Mouse (Mus musculus) hindbrain, postnatal 0 days (tissue): ENCODE measurements around the gene Cdk2ap1. TPM values are rescaled to one million over a fixed set of nuclear protein-coding genes. Genes with fewer than 3 reads are reported as not detected.
"Not testable (repeated sequence)": the region's sequence is repeated elsewhere in the genome, so short reads cannot be mapped to it uniquely, and the experiment has no call there.

ENCODE experiments used
- ATAC-seq: fragments of 200-750 bp; cut with Nextera tagmentation; 2 replicates; pipeline ENCODE4 v1.8.0; 2017; ENCODE audit warnings: mild to moderate bottlenecking, moderate TSS enrichment, moderate library complexity
- DNase-seq: peaks from one replicate; pipeline ENCODE4 v3.0.0-alpha.2; 2015; ENCODE audit warnings: low spot score
- H3K27ac ChIP-seq: fragments of 300-500 bp; sonication (generic); 2 replicates; pipeline ENCODE4 v1.5.1; 2014; ENCODE audit warnings: mild to moderate bottlenecking
- H3K27me3 ChIP-seq: fragments of 300-500 bp; sonication (generic); 2 replicates; pipeline ENCODE4 v1.6.1; 2014; ENCODE audit warnings: low read length, mixed read lengths; ENCODE audit not compliant: insufficient read depth
- H3K36me3 ChIP-seq: fragments of 300-500 bp; sonication (generic); 2 replicates; pipeline ENCODE4 v1.6.1; 2014; ENCODE audit warnings: low read length, mixed read lengths; ENCODE audit not compliant: insufficient read depth
- H3K4me1 ChIP-seq: fragments of 300-500 bp; sonication (generic); 2 replicates; pipeline ENCODE4 v1.6.1; 2014; ENCODE audit warnings: antibody characterized with exemption, low read length, mixed read lengths; ENCODE audit not compliant: insufficient read depth
- H3K4me2 ChIP-seq: fragments of 300-500 bp; sonication (generic); 2 replicates; pipeline ENCODE4 v1.6.1; 2014; ENCODE audit warnings: low read depth, mild to moderate bottlenecking, low read length, moderate library complexity, mixed read lengths
- H3K4me3 ChIP-seq: fragments of 300-500 bp; sonication (generic); 2 replicates; pipeline ENCODE4 v1.5.1; 2014; ENCODE audit warnings: low read length
- H3K9ac ChIP-seq: fragments of 300-500 bp; sonication (generic); replicated peaks from 2 replicates; pipeline ENCODE4 v1.6.1; 2014; ENCODE audit warnings: mild to moderate bottlenecking, low read length, moderate library complexity, mixed read lengths
- H3K9me3 ChIP-seq: fragments of 300-500 bp; sonication (generic); 2 replicates; pipeline ENCODE4 v1.6.1; 2016; ENCODE audit warnings: low read length, mixed read lengths
- CTCF ChIP-seq: IDR thresholded peaks from 2 replicates; pipeline ENCODE4 v1.5.1; 2016; ENCODE audit warnings: antibody characterized with exemption, control low read depth, low read depth
- WGBS: fragments of 180-500 bp; shearing (Covaris S2); extraction: QIAGEN DNeasy Blood & Tissue Kit; methylation state at CpG from one replicate; pipeline ENCODE4 v1.1.7; 2014; 5-methylcytosine and 5-hydroxymethylcytosine counted together
- polyA plus RNA-seq: library from polyadenylated mRNA; unstranded; fragments of >200 nt; fragmentation: Nextera tagmentation; extraction: Ambion mirVana; gene quantifications from 2 replicates; pipeline ENCODE4 v1.2.1, GENCODE M21; 2015
- total RNA-seq: library from RNA; depleted of rRNA; stranded (reverse); fragments of >200 nt; gene quantifications from 2 replicates; pipeline ENCODE4 v1.2.3, GENCODE M21; 2014; rRNA removed

Cdk2ap1 gene
- total and polyA plus RNA-seq, 2 experiments from 2014 or later, result 102 to 209 TPM

- H3K9me3 ChIP-seq, result no peaks in the 10 kb centered on the region
- TF ChIP-seq CTCF, result no peak
- no peaks in the 10 kb centered on the region for H3K27me3 ChIP-seq
- ATAC-seq (no peak), DNase-seq (no peak)
- H3K36me3 ChIP-seq, result peaks cover 33% of the 10 kb centered on the region
- H3K4me3 ChIP-seq, result no peak overlapping the region
- H3K4me2 ChIP-seq, result no peak overlapping the region
- WGBS, result 86% methylated on average over 4 of the region's 4 CpGs
- H3K4me1 ChIP-seq, result no peaks in the 10 kb centered on the region
- H3K27ac ChIP-seq, result no peak overlapping the region
- no peak overlapping the region for H3K9ac ChIP-seq
These were observed 62.8 kb downstream of the Cdk2ap1 start for GRCm38 (mm10) chr5:124300132-124300531.

GRCm38 (mm10) chr5:124299307-124299706, 63.6 kb downstream of the Cdk2ap1 start:
- not testable (repeated sequence) for H3K27me3 ChIP-seq, H3K4me3 ChIP-seq, H3K27ac ChIP-seq, H3K9ac ChIP-seq, H3K9me3 ChIP-seq, H3K4me1 ChIP-seq, ATAC-seq, H3K4me2 ChIP-seq
- DNase-seq, result peak; percentile 50
- peak; percentile 64 for TF ChIP-seq CTCF
- peaks cover 36% of the 10 kb centered on the region for H3K36me3 ChIP-seq
- 64% methylated on average over 3 of the region's 4 CpGs for WGBS

GRCm38 (mm10) chr5:124296475-124296874, 66.4 kb downstream of the Cdk2ap1 start:
- no peak for ATAC-seq
- H3K4me3 ChIP-seq, result no peak overlapping the region
- no peak for TF ChIP-seq CTCF
- H3K9me3 ChIP-seq, result no peaks in the 10 kb centered on the region
- no peak overlapping the region for H3K27ac ChIP-seq
- no peaks in the 10 kb centered on the region for H3K4me1 ChIP-seq
- H3K36me3 ChIP-seq, result peaks cover 42% of the 10 kb centered on the region
- DNase-seq, result no peak
- 96% methylated on average over 4 of the region's 4 CpGs for WGBS
- no peak overlapping the region for H3K4me2 ChIP-seq
- no peak overlapping the region for H3K9ac ChIP-seq
- H3K27me3 ChIP-seq, result no peaks in the 10 kb centered on the region

Other genes with a start within 250 kb of the Cdk2ap1 start
- gene Arl6ip4, start 247.0 kb downstream of the Cdk2ap1 start, total RNA-seq, result 32.5 and 45.2 TPM in 2 replicates
- gene Arl6ip4, start 247.0 kb downstream of the Cdk2ap1 start, polyA plus RNA-seq, result 115 and 121 TPM in 2 replicates
- 43.9 and 44.1 TPM in 2 replicates for gene Pitpnm2, start 113.3 kb downstream of the Cdk2ap1 start, total RNA-seq
- 7.6 TPM in 2 replicates for gene Pitpnm2, start 113.3 kb downstream of the Cdk2ap1 start, polyA plus RNA-seq
- gene Mphosph9, start 35.1 kb downstream of the Cdk2ap1 start, total RNA-seq, result 13.4 and 20.7 TPM in 2 replicates
- 9.2 and 11.1 TPM in 2 replicates for gene Mphosph9, start 35.1 kb downstream of the Cdk2ap1 start, polyA plus RNA-seq
- 8.1 and 12.0 TPM in 2 replicates for gene 2810006K23Rik, start 35.0 kb downstream of the Cdk2ap1 start, total RNA-seq
- gene 2810006K23Rik, start 35.0 kb downstream of the Cdk2ap1 start, polyA plus RNA-seq, result 9.7 and 11.3 TPM in 2 replicates
- gene Sbno1, start 62.9 kb upstream of the Cdk2ap1 start, total RNA-seq, result 30.4 and 35.9 TPM in 2 replicates
- 71.0 and 73.6 TPM in 2 replicates for gene Sbno1, start 62.9 kb upstream of the Cdk2ap1 start, polyA plus RNA-seq
- 28.0 and 48.5 TPM in 2 replicates for gene Kmt5a, start 76.8 kb upstream of the Cdk2ap1 start, total RNA-seq
- 17.2 and 20.5 TPM in 2 replicates for gene Kmt5a, start 76.8 kb upstream of the Cdk2ap1 start, polyA plus RNA-seq
- 25.6 and 38.8 TPM in 2 replicates for gene Rilpl2, start 115.3 kb upstream of the Cdk2ap1 start, total RNA-seq
- gene Rilpl2, start 115.3 kb upstream of the Cdk2ap1 start, polyA plus RNA-seq, result 33.2 and 34.8 TPM in 2 replicates
- 4.0 and 17.2 TPM in 2 replicates for gene Snrnp35, start 120.1 kb upstream of the Cdk2ap1 start, total RNA-seq
- 13.9 and 17.3 TPM in 2 replicates for gene Snrnp35, start 120.1 kb upstream of the Cdk2ap1 start, polyA plus RNA-seq
- 10.4 and 12.4 TPM in 2 replicates for gene Rilpl1, start 168.3 kb upstream of the Cdk2ap1 start, total RNA-seq
- gene Rilpl1, start 168.3 kb upstream of the Cdk2ap1 start, polyA plus RNA-seq, result 13.3 and 13.5 TPM in 2 replicates
- 206 and 219 TPM in 2 replicates for gene Tmed2, start 177.6 kb upstream of the Cdk2ap1 start, total RNA-seq
- 329 and 332 TPM in 2 replicates for gene Tmed2, start 177.6 kb upstream of the Cdk2ap1 start, polyA plus RNA-seq
- 14.7 and 15.5 TPM in 2 replicates for gene Ddx55, start 189.8 kb upstream of the Cdk2ap1 start, total RNA-seq
- 22.1 and 22.9 TPM in 2 replicates for gene Ddx55, start 189.8 kb upstream of the Cdk2ap1 start, polyA plus RNA-seq
- gene Eif2b1, start 216.0 kb upstream of the Cdk2ap1 start, total RNA-seq, result 29.0 and 31.7 TPM in 2 replicates
- gene Eif2b1, start 216.0 kb upstream of the Cdk2ap1 start, polyA plus RNA-seq, result 56.8 and 57.5 TPM in 2 replicates
- 26.7 and 33.4 TPM in 2 replicates for gene Gtf2h3, start 216.1 kb upstream of the Cdk2ap1 start, total RNA-seq
- 27.5 and 32.1 TPM in 2 replicates for gene Gtf2h3, start 216.1 kb upstream of the Cdk2ap1 start, polyA plus RNA-seq